Mouse (Mus musculus) cerebellum, adult 2 months (tissue): ENCODE measurements around the gene Nrarp.

Experiments used
- CTCF ChIP-seq: fragments of 200-500 bp; IDR thresholded peaks from 2 replicates; pipeline ENCODE4 v1.5.1; 2011; ENCODE audit warnings: low read depth, mild to moderate bottlenecking, control low read depth, low read length, moderate library complexity, borderline replicate concordance; ENCODE audit not compliant: insufficient read depth
- POLR2A ChIP-seq: fragments of 200-500 bp; IDR thresholded peaks from 2 replicates; pipeline ENCODE4 v1.6.1; 2011; ENCODE audit warnings: low read length, control low read depth, borderline replicate concordance; ENCODE audit not compliant: insufficient read depth

DNA sequence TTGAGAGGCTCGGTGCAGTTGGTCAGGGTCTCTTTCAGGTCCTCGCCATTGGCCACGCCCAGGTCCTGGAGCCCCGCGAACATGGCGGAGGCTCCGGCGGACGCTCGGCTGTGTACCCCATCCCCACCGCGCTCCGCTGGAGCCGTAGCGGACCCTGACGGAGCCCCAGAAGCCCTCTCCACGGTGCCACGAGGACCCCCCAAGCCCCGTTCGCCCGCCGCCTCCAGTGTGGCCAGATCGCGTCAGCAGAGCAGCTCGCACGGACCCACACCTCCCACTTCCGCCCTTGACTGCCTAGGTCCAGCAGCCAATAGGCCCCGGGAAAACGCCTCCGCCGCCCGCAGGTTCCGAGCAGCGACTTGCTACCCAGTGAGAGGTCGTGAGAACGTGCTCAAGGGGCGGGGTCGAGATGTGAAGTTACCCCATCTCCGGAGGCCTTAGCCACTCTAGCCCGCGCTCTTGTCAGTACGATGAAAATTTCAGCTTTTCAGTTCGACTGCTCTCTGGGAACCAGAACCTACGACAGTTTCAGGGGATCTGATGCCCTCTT is 30.6 kb downstream of the Nrarp start, which contains the start of gene Nelfb:
- TF ChIP-seq POLR2A: peak; percentile 78
- TF ChIP-seq CTCF: no peak
